Mouse (Mus musculus) liver, embryonic 15.5 days (tissue): ENCODE data around the gene Gdf11. TPM values are rescaled to one million over a fixed set of nuclear protein-coding genes. Genes with fewer than 3 reads are reported as not detected.

Experiments
- ATAC-seq: fragments of 200-750 bp; cut with Nextera tagmentation; 2 replicates; pipeline ENCODE4 v1.8.0; 2017; ENCODE audit warnings: moderate number of reproducible peaks, mild to moderate bottlenecking, moderate library complexity; ENCODE audit not compliant: insufficient read depth
- H3K27ac ChIP-seq: fragments of 300-500 bp; sonication (generic); replicated peaks from 2 replicates; pipeline ENCODE4 v1.5.1; 2015; ENCODE audit warnings: mild to moderate bottlenecking, inconsistent platforms
- H3K27me3 ChIP-seq: fragments of 300-500 bp; sonication (generic); 2 replicates; pipeline ENCODE4 v1.6.1; 2015; ENCODE audit warnings: mild to moderate bottlenecking, inconsistent platforms
- H3K36me3 ChIP-seq: fragments of 300-500 bp; sonication (generic); replicated peaks from 2 replicates; pipeline ENCODE4 v1.6.1; 2015; ENCODE audit warnings: moderate library complexity, mild to moderate bottlenecking, inconsistent platforms
- H3K4me1 ChIP-seq: fragments of 300-500 bp; sonication (generic); replicated peaks from 2 replicates; pipeline ENCODE4 v1.6.1; 2015; ENCODE audit warnings: inconsistent platforms
- H3K4me2 ChIP-seq: fragments of 300-500 bp; sonication (generic); 2 replicates; pipeline ENCODE4 v1.6.1; 2015; ENCODE audit warnings: moderate library complexity, mild to moderate bottlenecking, inconsistent platforms
- H3K4me3 ChIP-seq: fragments of 300-500 bp; sonication (generic); replicated peaks from 2 replicates; pipeline ENCODE4 v1.5.1; 2015; ENCODE audit warnings: mild to moderate bottlenecking, inconsistent platforms
- H3K9ac ChIP-seq: fragments of 300-500 bp; sonication (generic); 2 replicates; pipeline ENCODE4 v1.6.1; 2015; ENCODE audit warnings: moderate library complexity, mild to moderate bottlenecking, inconsistent platforms
- H3K9me3 ChIP-seq: fragments of 300-500 bp; sonication (generic); replicated peaks from 2 replicates; pipeline ENCODE4 v1.6.1; 2016; ENCODE audit warnings: inconsistent platforms
- WGBS: fragments of 180-500 bp; shearing (Covaris S2); methylation state at CpG from one replicate; pipeline ENCODE4 v1.1.7; 2015; ENCODE audit warnings: mixed read lengths; ENCODE audit not compliant: insufficient replicate concordance; 5-methylcytosine and 5-hydroxymethylcytosine counted together
- polyA plus RNA-seq: library from polyadenylated mRNA; unstranded; fragments of >200 nt; fragmentation: Nextera tagmentation; extraction: Ambion mirVana; gene quantifications from 2 replicates; pipeline ENCODE4 v1.2.1, GENCODE M21; 2015

Gdf11 gene
- polyA plus RNA-seq, 1 experiment from 2014 or later, result 0.31 TPM

- H3K4me3 ChIP-seq, result no peak overlapping the region
- peaks cover 46% of the 10 kb centered on the region for H3K4me1 ChIP-seq
- 62% methylated on average over 7 of the region's 7 CpGs for WGBS
Observed at GRCm38 (mm10) chr10:128918246-128918645, 26.7 kb upstream of the Gdf11 start.

GRCm38 (mm10) chr10:128917400-128917799 lies 25.9 kb upstream of the Gdf11 start:
- H3K4me2 ChIP-seq, result no peak overlapping the region
- peaks cover 7% of the 10 kb centered on the region; the same call in 1 of the 2 replicates for H3K27me3 ChIP-seq
- peaks cover 15% of the 10 kb centered on the region for H3K36me3 ChIP-seq
- H3K27ac ChIP-seq, result no peak overlapping the region
- H3K4me1 ChIP-seq, result peaks cover 37% of the 10 kb centered on the region
- no peaks in the 10 kb centered on the region for H3K9me3 ChIP-seq
- H3K4me3 ChIP-seq, result no peak overlapping the region
- WGBS, result 72% methylated on average over 6 of the region's 6 CpGs
- no peak overlapping the region for H3K9ac ChIP-seq
- ATAC-seq, result no peak

More at GRCm38 (mm10) chr10:128918246-128918645, 26.7 kb upstream of the Gdf11 start:
- Histone ChIP-seq H3K9me3 (no peaks in the 10 kb centered on the region), H3K9ac (no peak overlapping the region), H3K4me2 (peak overlapping the region; percentile 28), H3K36me3 (peaks cover 15% of the 10 kb centered on the region), H3K27me3 (no peaks in the 10 kb centered on the region), H3K27ac (no peak overlapping the region)
- no peak for ATAC-seq

GRCm38 (mm10) chr10:128916665-128917064 lies 25.1 kb upstream of the Gdf11 start:
- WGBS, result 74% methylated on average over 3 of the region's 3 CpGs
- no peak overlapping the region for H3K27ac ChIP-seq
- no peak overlapping the region for H3K4me2 ChIP-seq
- no peak overlapping the region for H3K4me3 ChIP-seq
- ATAC-seq, result no peak
- peaks cover 15% of the 10 kb centered on the region for H3K36me3 ChIP-seq
- peaks cover 14% of the 10 kb centered on the region; the same call in 1 of the 2 replicates for H3K27me3 ChIP-seq
- H3K9ac ChIP-seq, result no peak overlapping the region
- H3K9me3 ChIP-seq, result no peaks in the 10 kb centered on the region
- peaks cover 30% of the 10 kb centered on the region for H3K4me1 ChIP-seq

GRCm38 (mm10) chr10:128915550-128915949 lies 24.0 kb upstream of the Gdf11 start:
- Histone ChIP-seq H3K27me3 (peaks cover 25% of the 10 kb centered on the region), H3K4me3 (no peak overlapping the region), H3K9me3 (no peaks in the 10 kb centered on the region), H3K27ac (no peak overlapping the region), H3K36me3 (peaks cover 15% of the 10 kb centered on the region), H3K4me1 (peaks cover 20% of the 10 kb centered on the region), H3K4me2 (no peak overlapping the region), H3K9ac (no peak overlapping the region)
- 64% methylated on average over 2 of the region's 2 CpGs for WGBS
- ATAC-seq, result no peak

- H3K9me3 ChIP-seq, result no peaks in the 10 kb centered on the region
- peaks cover 15% of the 10 kb centered on the region for H3K36me3 ChIP-seq
- no peak overlapping the region for H3K4me2 ChIP-seq
- H3K27me3 ChIP-seq, result peaks cover 44% of the 10 kb centered on the region
- H3K9ac ChIP-seq, result no peak overlapping the region
- 78% methylated on average over 12 of the region's 12 CpGs for WGBS
- no peak overlapping the region for H3K27ac ChIP-seq
- ATAC-seq, result no peak
- H3K4me1 ChIP-seq, result peaks cover 17% of the 10 kb centered on the region; the same call in 1 of the 2 replicates
- no peak overlapping the region for H3K4me3 ChIP-seq
Observed at GRCm38 (mm10) chr10:128913696-128914095, 22.2 kb upstream of the Gdf11 start.

GRCm38 (mm10) chr10:128913219-128913618 lies 21.7 kb upstream of the Gdf11 start:
- no peak for ATAC-seq
- Histone ChIP-seq H3K27me3 (peaks cover 48% of the 10 kb centered on the region), H3K4me3 (no peak overlapping the region), H3K9me3 (no peaks in the 10 kb centered on the region), H3K27ac (no peak overlapping the region), H3K36me3 (peaks cover 15% of the 10 kb centered on the region), H3K9ac (no peak overlapping the region), H3K4me1 (peaks cover 17% of the 10 kb centered on the region; the same call in 1 of the 2 replicates), H3K4me2 (no peak overlapping the region)
- WGBS, result 17% methylated on average over 5 of the region's 5 CpGs

- no peak for ATAC-seq
- Histone ChIP-seq H3K4me3 (no peak overlapping the region), H3K27me3 (peaks cover 53% of the 10 kb centered on the region), H3K27ac (no peak overlapping the region), H3K9me3 (no peaks in the 10 kb centered on the region), H3K4me2 (no peak overlapping the region), H3K36me3 (peaks cover 15% of the 10 kb centered on the region), H3K9ac (no peak overlapping the region), H3K4me1 (peaks cover 12% of the 10 kb centered on the region; the same call in 1 of the 2 replicates)
- 57% methylated on average over 4 of the region's 4 CpGs for WGBS
Observed at GRCm38 (mm10) chr10:128912791-128913190, 21.3 kb upstream of the Gdf11 start.

GRCm38 (mm10) chr10:128912268-128912667 lies 20.8 kb upstream of the Gdf11 start:
- ATAC-seq, result no peak
- Histone ChIP-seq H3K27me3 (peaks cover 56% of the 10 kb centered on the region), H3K4me1 (peaks cover 11% of the 10 kb centered on the region; the same call in 1 of the 2 replicates), H3K9me3 (no peaks in the 10 kb centered on the region), H3K4me2 (no peak overlapping the region), H3K9ac (no peak overlapping the region), H3K36me3 (peaks cover 15% of the 10 kb centered on the region), H3K4me3 (no peak overlapping the region), H3K27ac (no peak overlapping the region)
- 56% methylated on average over 4 of the region's 4 CpGs for WGBS

- H3K4me3 ChIP-seq, result no peak overlapping the region
- WGBS, result 60% methylated on average over 6 of the region's 6 CpGs
- no peaks in the 10 kb centered on the region for H3K9me3 ChIP-seq
- peak overlapping the region; percentile 69; the same call in 1 of the 2 replicates for H3K4me2 ChIP-seq
- H3K36me3 ChIP-seq, result 0 out of 2 replicates have a peak, but pooled peaks cover 11% of the 10 kb centered on the region
- no peak overlapping the region for H3K9ac ChIP-seq
- no peak for ATAC-seq
- peaks cover 56% of the 10 kb centered on the region for H3K27me3 ChIP-seq
- H3K4me1 ChIP-seq, result peaks cover 11% of the 10 kb centered on the region; the same call in 1 of the 2 replicates
- no peak overlapping the region for H3K27ac ChIP-seq
Observed at GRCm38 (mm10) chr10:128911430-128911829, 19.9 kb upstream of the Gdf11 start.

GRCm38 (mm10) chr10:128910066-128910841 lies 18.7 kb upstream of the Gdf11 start:
- Histone ChIP-seq H3K27ac (peak overlapping the region; percentile 29; the same call in 1 of the 2 replicates), H3K9ac (peak overlapping the region; percentile 53)

GRCm38 (mm10) chr10:128909567-128910028 lies 18.1 kb upstream of the Gdf11 start:
- Histone ChIP-seq H3K9ac (peak overlapping the region; percentile 53), H3K4me2 (peak overlapping the region; percentile 69), H3K4me3 (peak overlapping the region; percentile 60), H3K36me3 (0 out of 2 replicates have a peak, but pooled peaks cover 5% of the 10 kb centered on the region), H3K27ac (peak overlapping the region; percentile 29; the same call in 1 of the 2 replicates), H3K4me1 (peaks cover 11% of the 10 kb centered on the region; the same call in 1 of the 2 replicates), H3K9me3 (no peaks in the 10 kb centered on the region), H3K27me3 (peaks cover 56% of the 10 kb centered on the region)
- WGBS, result 1% methylated on average over 40 of the region's 41 CpGs
- ATAC-seq, result peak; percentile 49

More at GRCm38 (mm10) chr10:128910066-128910841, 18.7 kb upstream of the Gdf11 start:
- Histone ChIP-seq H3K27me3 (peaks cover 56% of the 10 kb centered on the region), H3K4me1 (peaks cover 11% of the 10 kb centered on the region; the same call in 1 of the 2 replicates), H3K4me3 (peak overlapping the region; percentile 60), H3K36me3 (0 out of 2 replicates have a peak, but pooled peaks cover 8% of the 10 kb centered on the region), H3K4me2 (peak overlapping the region; percentile 69), H3K9me3 (no peaks in the 10 kb centered on the region)
- WGBS, result 2% methylated on average over 66 of the region's 66 CpGs
- peak; percentile 14; the same call in 1 of the 2 replicates for ATAC-seq
